Mouse (Mus musculus) gastrocnemius, postnatal 4 days (tissue): ENCODE measurements around the gene Cln6. TPM values are rescaled to one million over a fixed set of nuclear protein-coding genes. Genes with fewer than 3 reads are reported as not detected.
A peak's percentile ranks its signal among the peaks of the same experiment; 100 is the strongest.
"Not testable (repeated sequence)": the region's sequence is repeated elsewhere in the genome, so short reads cannot be mapped to it uniquely, and the experiment has no call there.

Experiments
- DNase-seq, 2 experiments: peaks; one replicate each; pipeline ENCODE4 v3.0.0; 2021 to 2022; ENCODE audit warnings: low spot score in 2 of 2, mixed read lengths in 2 of 2
- total RNA-seq, 2 experiments: library from RNA; stranded (reverse); gene quantifications; 2 replicates each; pipeline ENCODE4 v1.2.3; 2021

Gene Cln6
- total RNA-seq, 2 experiments from 2014 or later = 26.4 to 27.2 TPM

DNA sequence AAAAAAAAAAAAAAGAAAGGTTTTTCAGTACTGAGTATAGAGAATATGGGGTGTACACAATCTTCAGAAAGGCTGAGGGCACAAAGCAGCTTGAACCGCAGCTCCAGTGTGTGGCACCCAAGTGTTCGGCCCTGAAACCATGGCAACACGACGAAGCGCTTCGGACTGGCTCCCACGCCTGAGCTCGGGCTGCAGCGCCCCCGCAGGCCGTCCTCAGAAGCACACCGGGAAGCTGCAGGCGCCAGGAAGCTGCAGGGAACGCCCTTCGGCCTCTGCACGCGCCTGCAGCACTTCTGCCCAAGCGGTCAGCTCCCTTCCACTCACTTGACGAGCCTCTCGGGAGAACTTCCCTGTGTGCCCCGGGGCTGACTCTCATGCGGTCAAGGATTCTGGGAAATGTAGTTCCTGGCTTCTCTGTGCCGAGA is 9.9 kb upstream of the Cln6 start:
- DNase-seq = peak; percentile 90 to 91

DNA sequence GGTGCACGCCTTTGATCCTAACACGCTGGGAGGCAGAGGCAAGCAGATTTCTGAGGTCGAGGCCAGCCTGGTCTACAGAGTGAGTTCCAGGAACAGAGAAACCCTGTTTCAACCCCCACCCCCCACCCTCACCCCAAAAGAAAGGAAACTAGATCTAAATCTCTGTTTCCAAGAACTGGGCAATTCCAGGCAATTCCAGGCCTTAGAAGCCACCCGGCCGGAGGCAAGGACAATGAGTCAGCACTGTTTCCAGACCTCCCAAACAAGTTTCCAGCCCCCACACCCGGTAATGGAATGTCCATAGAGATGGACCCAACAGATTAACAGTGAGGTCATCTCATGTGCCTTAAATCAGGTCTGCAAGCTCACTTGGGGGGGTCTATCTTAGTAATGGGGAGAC is 8.7 kb upstream of the Cln6 start:
- no peak for DNase-seq

DNA sequence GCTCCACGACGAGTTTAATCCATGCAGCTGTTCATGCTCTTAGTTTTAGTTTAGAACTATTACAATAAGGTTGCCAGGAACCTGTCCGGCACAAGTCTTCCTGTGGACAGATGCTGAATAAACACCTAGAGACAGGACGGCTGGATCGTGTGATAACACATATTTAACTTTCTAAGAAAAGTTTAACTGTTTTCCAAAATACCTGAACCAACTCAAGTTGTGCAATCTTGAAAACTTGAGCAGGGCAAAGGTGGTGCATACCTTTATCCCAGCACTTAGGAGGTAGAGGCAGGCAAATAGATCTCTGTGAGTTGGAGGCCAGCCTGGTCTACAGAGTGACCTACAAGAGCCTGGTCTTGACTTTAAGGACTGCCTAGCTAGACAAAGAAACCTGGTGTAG is 3.7 kb upstream of the Cln6 start:
- no peak for DNase-seq

DNA sequence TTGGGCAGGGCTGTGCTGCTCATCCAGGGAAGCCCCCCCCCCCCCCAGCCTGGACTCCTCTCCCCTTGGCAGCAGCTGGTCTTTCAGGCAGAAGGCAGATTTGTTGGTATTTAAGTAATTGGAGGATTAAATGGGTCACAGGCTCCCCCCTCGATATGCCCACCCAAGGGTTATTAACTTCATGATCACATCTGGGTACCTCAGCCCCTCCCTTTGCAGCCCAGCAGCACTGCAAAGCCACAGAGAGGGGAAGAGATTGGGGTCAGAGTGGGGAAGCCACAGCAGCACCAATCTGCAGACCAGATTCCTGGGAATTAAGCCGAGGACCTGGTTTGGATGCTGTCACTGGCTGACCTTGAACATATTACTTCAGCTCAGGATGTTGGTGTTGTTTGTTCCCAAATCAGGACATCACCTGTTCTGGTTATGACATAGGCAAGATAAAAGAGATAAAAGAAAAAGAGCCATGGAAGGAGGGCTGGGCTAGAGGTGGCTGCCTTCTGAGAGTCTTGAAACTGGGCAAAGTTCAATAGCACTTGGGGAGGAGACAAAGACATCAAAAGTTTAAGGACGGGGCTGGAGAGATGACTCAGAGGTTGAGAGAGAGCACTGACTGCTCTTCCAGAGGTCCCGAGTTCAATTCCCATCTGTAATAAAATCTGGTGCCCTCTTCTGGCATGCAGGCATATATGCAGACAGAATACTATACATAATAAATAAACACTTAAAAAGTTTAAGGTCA is 2.7 kb upstream of the Cln6 start:
- no peak for DNase-seq

DNA sequence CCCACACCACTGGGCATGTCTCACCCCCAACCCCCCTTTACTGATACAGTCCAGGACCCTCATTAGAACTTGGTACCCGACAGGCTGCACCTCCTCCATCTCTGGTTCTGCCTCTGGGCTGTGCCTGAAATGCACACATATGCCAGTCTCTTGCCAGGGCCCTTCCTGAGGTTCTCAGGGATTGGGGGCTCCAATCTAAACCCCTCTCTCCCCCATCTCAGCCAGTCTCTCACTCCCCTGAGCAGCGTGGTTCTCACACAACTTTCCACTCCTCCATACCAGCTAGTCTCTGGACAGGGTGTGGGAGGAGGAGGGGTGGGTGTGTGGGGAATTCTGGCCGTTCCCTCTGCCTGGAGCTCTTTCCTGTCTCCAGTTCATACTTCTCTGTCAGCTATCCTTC is 974 bp upstream of the Cln6 start:
- DNase-seq = no peak

DNA sequence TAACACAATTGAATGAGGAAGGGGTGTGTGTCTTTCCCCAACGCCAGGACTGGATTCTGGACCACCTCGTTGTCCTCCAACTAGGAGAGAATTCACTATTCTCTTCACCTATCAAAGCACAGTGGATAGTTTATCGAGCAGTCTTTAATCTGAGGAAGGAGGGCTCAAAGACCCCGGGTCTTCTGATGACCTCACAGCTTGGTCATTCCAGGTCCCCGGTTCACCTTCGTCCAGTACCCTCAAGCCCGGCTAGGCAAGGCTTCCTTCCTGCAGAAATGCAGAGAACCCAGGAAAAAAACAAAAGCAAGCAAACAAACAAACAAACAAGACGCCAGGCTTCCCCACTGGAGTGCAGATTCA is 459 bp upstream of the Cln6 start:
- DNase-seq = no peak

DNA sequence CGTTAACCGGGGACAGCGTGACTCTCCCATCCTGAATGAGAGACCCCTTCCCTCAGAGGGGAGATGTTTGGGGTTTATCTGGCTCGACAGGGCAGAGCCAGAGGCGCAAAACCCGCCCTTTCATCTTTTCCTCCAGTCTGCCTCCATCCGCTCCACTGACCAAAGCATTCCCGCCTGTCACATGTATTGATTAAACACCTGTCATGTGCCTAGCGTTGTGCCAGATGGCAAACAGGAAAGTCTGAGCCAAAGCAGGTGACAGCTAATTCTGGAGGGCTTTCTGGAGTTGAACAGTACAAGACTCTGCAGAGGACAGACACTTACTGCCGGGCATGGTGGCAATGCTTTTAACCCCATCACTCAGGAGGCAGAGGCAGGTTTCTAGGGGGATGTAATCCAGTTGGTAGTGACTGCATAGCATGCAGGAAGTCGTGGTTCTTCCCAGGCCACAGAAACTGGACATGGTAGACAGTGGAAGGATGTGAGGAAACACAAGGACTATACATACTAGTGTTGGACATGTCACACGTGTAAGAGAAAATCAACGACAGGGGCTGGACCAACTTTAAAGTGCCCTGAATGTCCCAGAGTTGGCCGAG is 686 bp downstream of the Cln6 start:
- no peak for DNase-seq

DNA sequence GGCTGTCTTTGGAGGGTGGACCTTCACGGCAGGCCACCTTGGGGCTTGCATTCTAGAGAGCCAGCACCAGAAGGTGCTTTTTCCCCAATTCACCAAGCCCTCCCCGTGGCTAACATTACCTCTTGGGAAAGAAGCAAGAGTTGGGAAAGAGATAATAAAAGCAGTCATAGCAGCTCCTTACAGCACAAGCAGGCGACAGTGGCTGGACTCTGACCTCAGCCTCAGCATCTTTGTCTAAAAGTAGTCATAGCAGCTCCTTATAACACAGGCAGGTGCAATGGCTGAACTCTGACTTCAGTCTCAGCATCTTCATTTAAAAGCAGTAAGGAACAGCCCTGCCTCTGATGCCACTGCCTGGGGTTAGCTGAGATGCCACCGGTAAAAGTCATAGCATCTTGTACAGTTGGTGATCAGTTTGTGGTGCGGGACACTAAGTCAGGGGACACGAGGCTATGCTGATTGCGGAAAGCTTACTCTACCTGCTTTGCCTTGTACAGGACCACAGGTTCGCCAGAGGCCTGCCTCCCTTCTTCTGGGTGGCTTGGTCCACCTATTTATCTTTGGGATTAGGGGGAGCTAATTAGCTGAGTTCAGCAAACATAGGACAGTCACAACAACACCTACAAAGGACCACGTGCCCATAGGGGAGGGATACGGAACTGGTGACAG is 4.9 kb downstream of the Cln6 start:
- peak in 1 of 2 experiments; percentile 6 for DNase-seq

DNA sequence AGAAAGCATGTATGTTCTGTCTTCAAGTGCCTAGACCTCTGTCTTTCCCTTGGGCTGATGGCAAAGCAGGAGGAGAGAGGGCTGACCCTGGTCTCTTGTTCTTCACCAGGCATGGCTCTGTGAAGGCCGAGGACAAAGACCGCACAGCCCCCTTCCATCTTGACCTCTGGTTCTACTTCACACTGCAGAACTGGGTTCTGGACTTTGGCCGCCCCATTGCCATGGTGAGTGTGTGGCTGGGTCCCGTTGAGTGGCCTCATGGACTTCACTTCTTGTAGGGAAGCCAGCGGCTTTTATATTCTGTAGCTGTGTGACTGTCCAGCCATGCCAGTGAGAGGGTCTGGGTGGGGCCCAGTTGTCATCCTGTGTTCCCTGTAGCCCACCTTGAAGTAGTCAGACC is 5.9 kb downstream of the Cln6 start:
- DNase-seq = peak in 1 of 2 experiments; percentile 6

DNA sequence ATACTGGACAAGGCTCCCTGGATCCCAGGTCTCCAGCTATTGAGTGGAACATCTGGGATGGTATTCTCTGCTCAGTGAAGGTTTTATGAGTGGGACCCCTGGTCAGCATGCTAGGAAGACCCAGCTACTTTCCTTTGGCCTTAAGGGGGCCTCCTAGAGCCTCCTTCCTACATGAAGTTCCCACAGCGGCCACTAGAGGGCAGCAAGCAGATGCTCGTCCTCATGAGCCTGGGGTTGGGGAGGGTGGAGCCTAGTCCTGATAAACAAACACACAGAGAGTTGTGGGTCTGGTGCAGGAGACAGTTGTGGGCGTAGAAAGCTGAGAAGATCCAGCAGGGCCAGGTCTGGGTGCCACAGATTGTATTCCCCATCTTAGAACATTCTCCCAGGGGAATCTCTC is 9.1 kb downstream of the Cln6 start:
- peak; percentile 79 to 84 for DNase-seq

DNA sequence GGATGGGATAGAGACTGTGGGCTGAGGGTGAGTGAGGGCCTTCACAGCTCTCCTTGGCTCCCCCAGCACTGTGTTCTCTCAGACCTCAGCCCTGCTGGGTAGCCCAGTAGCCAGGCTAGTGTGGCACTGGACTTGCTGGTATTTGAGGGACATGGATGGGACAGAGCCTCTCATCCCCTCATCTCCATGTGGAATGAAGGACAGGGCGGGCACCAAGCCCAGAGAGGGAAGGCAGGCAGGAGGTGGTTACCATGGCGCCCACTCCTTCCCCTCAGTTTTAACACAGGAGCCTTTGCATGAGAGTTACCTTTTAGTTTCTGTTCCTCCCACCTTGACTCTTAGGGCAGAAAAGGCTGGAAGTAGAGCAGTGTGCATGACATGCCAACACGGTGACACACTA is 10.1 kb downstream of the Cln6 start:
- peak in 1 of 2 experiments; percentile 6 for DNase-seq

DNA sequence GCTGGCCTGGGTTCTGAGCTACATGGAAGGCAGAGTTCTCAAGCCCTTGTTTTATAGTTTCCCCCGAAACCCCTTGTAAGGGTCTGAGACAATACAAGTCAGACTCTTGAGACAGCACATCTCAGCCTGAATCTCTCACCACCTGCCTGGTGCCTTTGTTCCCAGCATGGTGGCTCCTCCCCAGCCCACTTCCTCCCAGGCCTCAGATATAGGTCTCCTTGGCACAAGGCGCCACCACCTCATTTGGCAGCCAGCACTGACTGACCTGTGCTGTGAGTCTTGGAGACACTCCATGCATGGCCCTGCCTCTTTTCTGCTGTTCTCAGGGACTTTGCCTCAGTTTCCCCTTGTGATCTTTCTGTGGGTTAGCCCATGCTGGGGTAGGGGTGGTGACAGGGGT is 13.0 kb downstream of the Cln6 start:
- no peak for DNase-seq

DNA sequence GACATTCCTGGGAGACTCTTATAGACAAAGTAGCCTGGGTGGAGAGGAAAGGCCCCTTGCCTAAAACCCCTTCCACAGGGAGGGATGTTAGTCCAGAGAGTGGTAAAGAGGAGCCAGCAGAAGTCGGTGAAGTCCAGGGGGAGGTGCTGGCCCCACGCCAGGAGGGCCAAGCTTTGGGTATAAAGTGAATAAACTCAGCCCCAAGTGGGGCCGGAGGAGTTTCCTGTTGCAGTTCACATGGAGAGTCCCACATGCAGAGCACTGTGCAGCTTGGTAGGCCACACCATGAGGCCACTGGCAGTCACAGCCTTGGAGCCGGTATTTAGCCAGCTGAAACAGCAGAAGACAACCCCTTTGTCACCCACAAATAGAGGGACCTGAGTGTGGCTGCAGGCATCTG is 15.9 kb downstream of the Cln6 start:
- no peak for DNase-seq

DNA sequence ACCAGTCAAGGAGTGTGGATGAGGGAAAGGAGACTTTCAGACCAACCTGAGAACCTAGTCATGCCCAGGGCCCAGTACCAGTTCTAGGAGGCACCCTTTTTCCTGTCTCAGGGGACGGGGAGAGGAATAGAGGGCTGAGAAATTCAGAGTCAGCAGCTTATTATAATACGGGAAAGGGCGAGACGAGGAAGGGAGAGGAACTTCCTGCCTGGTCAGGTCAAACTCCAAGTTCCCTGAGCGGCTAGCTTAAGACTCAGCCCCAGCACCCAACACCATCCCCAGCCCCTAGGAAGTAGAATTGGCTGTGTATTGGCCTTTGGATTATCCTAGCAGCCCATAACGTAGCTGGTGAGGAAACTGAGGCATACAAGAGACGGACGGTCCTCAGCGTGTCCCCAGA is 18.6 kb downstream of the Cln6 start:
- no peak for DNase-seq

DNA sequence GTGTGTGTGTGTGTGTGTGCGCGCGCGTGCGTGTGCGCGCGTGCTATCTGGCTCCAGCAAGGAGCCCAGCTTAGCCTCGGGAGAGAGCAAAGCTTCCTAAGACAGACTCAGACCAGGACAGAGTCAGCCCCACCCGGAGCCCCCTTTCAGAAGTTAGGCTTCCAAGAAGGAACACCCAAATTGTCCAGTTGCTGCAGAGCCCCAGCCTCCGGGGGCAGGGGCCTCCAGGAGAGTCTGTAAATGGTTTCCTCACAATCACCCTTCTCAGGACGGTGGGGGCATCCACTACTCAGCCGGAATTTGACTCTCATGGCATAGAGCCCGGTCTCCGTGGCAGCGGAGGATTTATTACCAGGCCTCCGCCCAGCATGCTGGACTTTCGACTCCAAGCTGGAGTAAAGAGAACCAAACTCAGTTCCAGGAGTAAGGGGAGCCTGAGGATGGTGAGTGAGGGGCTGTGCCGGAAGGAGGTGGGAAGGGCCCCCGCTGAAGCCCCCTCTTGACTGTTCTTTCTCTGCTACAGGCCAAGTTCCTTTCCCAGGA is 19.2 kb downstream of the Cln6 start, which contains the start of gene Calml4:
Calml4 (plus strand) TSS at position 362 of the 543 bp plus-strand sequence.
- DNase-seq = peak; percentile 54 to 85

DNA sequence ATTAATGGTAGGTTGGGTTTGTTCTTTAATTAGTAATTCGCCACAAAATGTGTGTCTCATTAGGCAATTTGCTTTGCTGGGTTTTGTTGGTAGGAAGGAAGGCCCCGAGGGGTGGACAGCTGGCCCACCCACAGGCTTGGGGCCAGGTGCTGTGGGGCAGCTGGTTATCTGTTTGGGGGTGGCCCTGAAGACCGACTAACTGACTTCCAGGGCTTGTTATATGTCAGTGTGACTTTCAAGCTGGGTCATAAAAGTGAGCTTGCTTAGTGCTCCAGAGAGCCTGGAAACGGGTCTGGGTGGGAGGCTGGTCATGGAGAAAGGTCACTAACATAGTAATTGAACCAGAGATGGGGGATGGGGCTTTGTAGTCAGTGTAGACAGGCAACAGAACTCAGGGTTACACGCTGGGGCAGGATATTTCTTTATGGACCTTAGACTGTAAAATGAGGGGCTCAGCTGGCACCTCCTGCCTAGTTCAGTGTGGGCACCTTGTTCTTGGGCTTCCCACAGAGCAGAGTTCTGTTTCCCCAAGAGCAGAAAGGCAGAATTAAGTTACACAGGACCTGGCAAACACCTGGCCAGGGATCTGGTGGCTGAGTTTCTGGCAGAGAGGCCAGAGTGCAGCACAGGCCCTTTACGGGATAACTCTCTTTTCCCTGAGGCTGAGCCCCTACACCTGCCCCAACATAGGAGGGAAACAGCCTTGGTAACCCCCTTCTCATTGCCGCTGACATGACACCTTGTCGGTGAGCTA is 19.9 kb downstream of the Cln6 start:
- no peak for DNase-seq

DNA sequence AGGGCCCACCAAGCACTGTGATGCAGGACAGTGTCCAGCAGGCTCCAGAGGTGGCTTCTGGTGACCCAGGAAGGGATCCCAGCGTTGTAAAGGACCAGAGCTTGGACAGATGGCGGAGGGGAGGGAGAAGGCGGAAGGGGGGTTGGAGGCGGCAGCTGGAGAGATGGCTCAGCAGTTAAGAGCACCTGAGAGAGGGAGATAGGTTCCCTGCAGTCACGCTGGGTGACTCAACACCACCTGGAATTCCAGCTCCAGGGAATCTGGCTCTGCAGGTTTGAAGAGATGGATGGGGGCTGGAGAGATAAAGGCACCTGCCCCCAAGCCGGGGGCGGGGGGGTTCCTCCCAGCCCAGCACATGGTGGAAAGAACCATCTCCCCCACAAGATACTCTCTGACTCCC is 21.5 kb downstream of the Cln6 start:
- DNase-seq = not testable (repeated sequence)

DNA sequence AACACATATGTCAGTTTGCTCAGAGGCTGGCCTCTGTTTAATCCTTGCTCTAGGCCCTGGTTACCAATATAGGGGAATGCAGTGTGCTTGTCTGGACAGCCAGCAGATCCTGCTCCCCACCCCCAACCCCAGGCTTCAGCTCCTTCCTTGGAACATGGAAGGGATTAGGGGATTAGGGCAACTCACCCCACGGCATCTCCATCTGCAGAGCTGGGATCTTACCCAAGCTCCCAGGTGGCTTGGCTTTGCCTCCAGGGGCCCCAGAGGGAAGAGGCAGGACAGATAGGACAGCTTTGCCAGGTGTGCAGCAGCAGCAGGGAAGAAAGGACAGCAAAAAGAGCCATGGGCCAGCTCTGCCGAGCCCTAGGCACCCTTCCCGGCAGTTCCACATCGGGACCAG is 22.3 kb downstream of the Cln6 start:
- no peak for DNase-seq

DNA sequence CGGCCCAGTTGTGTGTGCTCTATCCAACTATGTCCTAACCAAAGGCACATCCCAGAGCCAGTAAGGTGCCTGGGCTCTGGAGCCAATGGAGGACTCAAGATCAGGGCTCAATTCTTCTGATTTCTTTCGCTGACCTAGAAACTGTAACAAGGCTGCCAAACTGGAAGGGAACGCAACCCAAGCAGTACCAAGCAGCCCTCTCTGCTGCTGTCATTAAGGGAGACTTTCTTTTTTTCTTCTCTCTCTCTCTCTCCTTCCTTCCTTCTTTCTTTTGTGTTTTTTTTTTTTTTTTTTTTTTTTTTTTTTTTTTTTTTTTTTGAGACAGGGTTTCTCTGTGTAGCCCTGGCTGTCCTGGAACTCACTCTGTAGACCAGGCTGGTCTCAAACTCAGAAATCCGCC is 30.7 kb downstream of the Cln6 start:
- DNase-seq = not testable (repeated sequence)

DNA sequence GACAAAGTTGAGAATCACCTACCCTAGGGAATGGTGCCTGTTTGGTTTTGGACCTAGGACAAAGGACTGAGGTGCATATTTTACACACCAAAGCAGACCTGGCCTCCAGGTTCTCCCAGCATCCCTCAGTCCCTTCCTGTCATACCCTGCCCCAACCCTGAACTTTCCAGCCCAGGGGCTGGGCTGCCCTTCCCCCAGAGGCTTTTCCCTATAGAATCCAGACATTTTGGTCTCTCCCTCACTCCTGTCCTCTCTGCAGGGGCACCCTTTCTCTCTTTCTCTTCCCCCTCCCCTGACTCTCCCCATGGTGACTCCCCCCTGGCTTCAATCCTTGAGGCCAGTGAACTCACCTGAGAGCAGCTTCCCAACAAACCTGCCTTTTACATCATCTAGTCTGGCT is 32.1 kb downstream of the Cln6 start:
- no peak for DNase-seq

DNA sequence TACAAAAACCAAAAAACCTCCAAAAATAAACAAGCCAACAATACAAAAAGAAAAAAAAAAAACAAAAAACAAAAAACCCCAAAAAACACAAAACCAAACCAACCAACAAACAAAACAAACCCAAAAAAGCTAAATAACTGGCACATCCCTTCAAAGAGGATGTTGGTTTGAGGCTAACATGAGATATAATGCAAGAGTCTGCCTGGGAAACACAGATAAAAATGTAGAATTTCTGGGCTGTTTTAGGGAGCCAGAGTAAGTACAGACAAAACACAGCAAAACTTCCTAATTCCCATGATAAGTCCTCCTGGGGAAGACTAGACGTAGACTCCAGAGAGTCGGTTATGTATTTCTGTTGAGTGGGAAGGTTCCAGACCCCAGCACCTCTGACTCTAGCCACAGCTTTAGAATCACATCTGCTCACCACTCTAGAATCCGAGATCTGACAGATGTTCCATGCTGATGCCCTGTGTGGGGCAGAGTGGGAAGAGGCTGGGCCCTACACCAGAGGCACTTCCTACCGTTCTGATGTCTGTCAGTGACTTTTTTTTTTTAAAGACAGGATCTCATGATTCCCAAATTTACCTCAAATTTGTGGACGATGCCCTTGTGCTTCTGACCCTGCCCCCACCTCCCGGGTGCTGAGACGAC is 38.5 kb downstream of the Cln6 start:
- DNase-seq = no peak
